26 mouse cellular contexts compared by ENCODE assay signal in genomic region chr14:102673724-102674123, GRCm38 (mm10).
DNase-seq lines count a peak whose midpoint lies in the region; ATAC-seq lines count a peak whose summit lies in the region.
"Had no signal": no experiment of that assay in that cellular context is flagged by ENCODE, and none has a peak within 500 bp of the region (broad histone marks: within the 10 kb centered on the region; RNA-seq: fewer than 3 reads in every experiment).

No protein-coding gene starts in this region.

- WGBS in hindbrain, embryonic 14.5 days: 35% methylated on average over 5 of the region's 5 CpGs
- 57% methylated on average over 5 of the region's 5 CpGs for WGBS in hindbrain, embryonic 10.5 days
- WGBS in kidney, embryonic 16.5 days: 44% methylated on average over 5 of the region's 5 CpGs

- H3K36me3 ChIP-seq in hindbrain, embryonic 14.5 days (replicated peaks; ENCODE audit: control insufficient read depth, insufficient read depth): no peaks in the 10 kb centered on the region
- H3K36me3 ChIP-seq in hindbrain, embryonic 10.5 days: no peaks in the 10 kb centered on the region
- no peaks in the 10 kb centered on the region for H3K36me3 ChIP-seq in kidney, embryonic 16.5 days (ENCODE audit: insufficient read depth, low read length)
- H3K36me3 ChIP-seq: embryonic facial prominence, embryonic 13.5 days; heart, embryonic 15.5 days; hindbrain, embryonic 15.5 days; intestine, embryonic 15.5 days; limb, embryonic 12.5 days; liver, embryonic 15.5 days; midbrain, embryonic 10.5 days had no signal

- H3K4me1 ChIP-seq in hindbrain, embryonic 14.5 days (replicated peaks; ENCODE audit: control insufficient read depth, insufficient read depth, low read length): no peaks in the 10 kb centered on the region
- H3K4me1 ChIP-seq in hindbrain, embryonic 10.5 days (replicated peaks): no peaks in the 10 kb centered on the region; the same call in 1 of the 2 replicates
- H3K4me1 ChIP-seq in kidney, embryonic 16.5 days (ENCODE audit: insufficient read depth, low read length): no peaks in the 10 kb centered on the region
- H3K4me1 ChIP-seq: embryonic facial prominence, embryonic 13.5 days; heart, embryonic 15.5 days; hindbrain, embryonic 15.5 days; intestine, embryonic 15.5 days; limb, embryonic 12.5 days; liver, embryonic 15.5 days; midbrain, embryonic 10.5 days had no signal

- ATAC-seq in cerebellum, adult (ENCODE audit: insufficient number of reproducible peaks, low FRiP score, low TSS enrichment): no peak
- ATAC-seq in hindbrain, embryonic 14.5 days (ENCODE audit: low FRiP score): peak; percentile 48; the same call in 1 of the 2 replicates
- ATAC-seq in kidney, embryonic 16.5 days (ENCODE audit: low FRiP score, low TSS enrichment): peak; percentile 54; the same call in 1 of the 2 replicates
- ATAC-seq: intestine, embryonic 15.5 days had no signal

- no peak overlapping the region for H3K4me3 ChIP-seq in hindbrain, embryonic 14.5 days (replicated peaks; ENCODE audit: low read length)
- H3K4me3 ChIP-seq in hindbrain, embryonic 10.5 days: no peak overlapping the region
- no peak overlapping the region for H3K4me3 ChIP-seq in kidney, embryonic 16.5 days (ENCODE audit: low read length)
- H3K4me3 ChIP-seq: embryonic facial prominence, embryonic 13.5 days; erythroblast, embryonic 14.5 days; heart, embryonic 15.5 days; hindbrain, embryonic 15.5 days; intestine, embryonic 15.5 days; limb, embryonic 12.5 days; liver, embryonic 15.5 days; midbrain, embryonic 10.5 days had no signal

- H3K27me3 ChIP-seq in hindbrain, embryonic 14.5 days (ENCODE audit: control insufficient read depth, insufficient read depth, low read length): no peaks in the 10 kb centered on the region
- no peaks in the 10 kb centered on the region for H3K27me3 ChIP-seq in hindbrain, embryonic 10.5 days (ENCODE audit: insufficient read depth, poor library complexity, severe bottlenecking)
- H3K27me3 ChIP-seq in kidney, embryonic 16.5 days (ENCODE audit: insufficient read depth, low read length): no peaks in the 10 kb centered on the region
- H3K27me3 ChIP-seq: CH12.LX; embryonic facial prominence, embryonic 13.5 days; heart, embryonic 15.5 days; hindbrain, embryonic 15.5 days; intestine, embryonic 15.5 days; limb, embryonic 12.5 days; liver, embryonic 15.5 days had no signal

- no peak overlapping the region for H3K4me2 ChIP-seq in hindbrain, embryonic 14.5 days (replicated peaks)
- H3K4me2 ChIP-seq in kidney, embryonic 16.5 days (replicated peaks; ENCODE audit: low read depth, low read length): no peak overlapping the region
- H3K4me2 ChIP-seq: embryonic facial prominence, embryonic 13.5 days; heart, embryonic 15.5 days; hindbrain, embryonic 15.5 days; intestine, embryonic 15.5 days; limb, embryonic 12.5 days; liver, embryonic 15.5 days; lung, embryonic 14.5 days had no signal

- H3K9me3 ChIP-seq in hindbrain, embryonic 14.5 days (ENCODE audit: control insufficient read depth, low read length): no peaks in the 10 kb centered on the region
- no peaks in the 10 kb centered on the region for H3K9me3 ChIP-seq in hindbrain, embryonic 10.5 days
- H3K9me3 ChIP-seq in kidney, embryonic 16.5 days (ENCODE audit: low read length): no peaks in the 10 kb centered on the region
- H3K9me3 ChIP-seq: embryonic facial prominence, embryonic 13.5 days; heart, embryonic 15.5 days; hindbrain, embryonic 15.5 days; intestine, embryonic 15.5 days; limb, embryonic 12.5 days; liver, embryonic 15.5 days; midbrain, embryonic 10.5 days had no signal

- 0 out of 2 replicates have a peak overlapping the region, but pooled peaks have one; percentile 26 for H3K27ac ChIP-seq in hindbrain, embryonic 14.5 days
- no peak overlapping the region for H3K27ac ChIP-seq in hindbrain, embryonic 10.5 days
- no peak overlapping the region for H3K27ac ChIP-seq in kidney, embryonic 16.5 days (ENCODE audit: low read length)
- H3K27ac ChIP-seq: embryonic facial prominence, embryonic 13.5 days; heart, embryonic 15.5 days; hindbrain, embryonic 15.5 days; intestine, embryonic 15.5 days; limb, embryonic 12.5 days; liver, embryonic 15.5 days; midbrain, embryonic 10.5 days had no signal

- no peak overlapping the region for H3K9ac ChIP-seq in hindbrain, embryonic 14.5 days
- H3K9ac ChIP-seq in kidney, embryonic 16.5 days (replicated peaks; ENCODE audit: low read length): no peak overlapping the region
- H3K9ac ChIP-seq: embryonic facial prominence, embryonic 13.5 days; heart, embryonic 15.5 days; hindbrain, embryonic 15.5 days; intestine, embryonic 15.5 days; limb, embryonic 12.5 days; liver, embryonic 15.5 days; lung, embryonic 14.5 days had no signal

- DNase-seq in cerebellum, postnatal 10 days: peak; percentile 4 to 8
- no peak for DNase-seq in hindbrain, embryonic 14.5 days (ENCODE audit: low spot score)
- no peak for DNase-seq in hindbrain, embryonic 10.5 days (ENCODE audit: low spot score)
- no peak for DNase-seq in kidney, postnatal 25 days
- peak; percentile 30 for DNase-seq in Muller cell, postnatal 12 days (ENCODE audit: inconsistent ontology term)
- no peak for DNase-seq in yolk sac, embryonic 10.5 days (ENCODE audit: low spot score)
- DNase-seq: adrenal gland, adult 8-10 months; cerebellum, adult 11 months; cerebellum, adult 9-10 months; embryo, embryonic 11 days; gastrocnemius, postnatal 14 days; kidney, adult 8-10 months; layer of hippocampus, adult 9-11 months; lung, embryonic 14.5 days; thymus, postnatal 4 days had no signal

Comparison
In these comparisons a context has a peak if more than half of its experiments do, and no peak if none do; other contexts are left out.
1. DNase-seq: peak in cerebellum, postnatal 10 days (2 of 2) and Muller cell, postnatal 12 days (single experiment); none in hindbrain, embryonic 14.5 days (single experiment), hindbrain, embryonic 10.5 days (single experiment), kidney, postnatal 25 days (0 of 2) and yolk sac, embryonic 10.5 days (single experiment).